Mouse (Mus musculus): ENCODE results near the gene Vdr.

The Vdr gene

GRCm38 (mm10) chr15:97844037-97845034 is 66.1 kb downstream of the Vdr start, which contains the start of gene Hdac7:
Gene Hdac7, minus strand, starts transcription at chr15:97844502.
- peak in 1 of 2 experiments; percentile 60 for DNase-seq

- DNase-seq, result no peak
Observed at GRCm38 (mm10) chr15:97843247-97843651, 67.2 kb downstream of the Vdr start.

GRCm38 (mm10) chr15:97842058-97842457 is 68.4 kb downstream of the Vdr start:
- DNase-seq, result no peak

GRCm38 (mm10) chr15:97841383-97841782 is 69.0 kb downstream of the Vdr start:
- no peak for DNase-seq

- peak in 1 of 2 experiments; percentile 44 for DNase-seq
Observed at GRCm38 (mm10) chr15:97840781-97841180, 69.6 kb downstream of the Vdr start.

- peak; percentile 92 to 94 for DNase-seq
Observed at GRCm38 (mm10) chr15:97839991-97840455, 70.4 kb downstream of the Vdr start.

- DNase-seq, result no peak
Observed at GRCm38 (mm10) chr15:97839473-97839872, 71.0 kb downstream of the Vdr start.

- DNase-seq, result no peak
Observed at GRCm38 (mm10) chr15:97839012-97839411, 71.4 kb downstream of the Vdr start.

GRCm38 (mm10) chr15:97838395-97838794 is 72.0 kb downstream of the Vdr start:
- DNase-seq, result no peak

GRCm38 (mm10) chr15:97837491-97838061 is 72.9 kb downstream of the Vdr start:
- DNase-seq, result peak in 1 of 2 experiments; percentile 46

GRCm38 (mm10) chr15:97836894-97837247 is 73.6 kb downstream of the Vdr start:
- no peak for DNase-seq

- no peak for DNase-seq
Observed at GRCm38 (mm10) chr15:97836153-97836893, 74.1 kb downstream of the Vdr start.

GRCm38 (mm10) chr15:97832764-97833479 is 77.5 kb downstream of the Vdr start:
- no peak for DNase-seq

GRCm38 (mm10) chr15:97831987-97832640 is 78.3 kb downstream of the Vdr start:
- DNase-seq, result peak; percentile 63 to 73

- peak; percentile 71 to 80 for DNase-seq
Observed at GRCm38 (mm10) chr15:97831242-97831986, 79.0 kb downstream of the Vdr start.

- peak; percentile 74 to 85 for DNase-seq
Observed at GRCm38 (mm10) chr15:97830788-97831241, 79.6 kb downstream of the Vdr start.

- peak in 1 of 2 experiments; percentile 30 for DNase-seq
Observed at GRCm38 (mm10) chr15:97830253-97830787, 80.1 kb downstream of the Vdr start.

GRCm38 (mm10) chr15:97829432-97829831 is 81.0 kb downstream of the Vdr start:
- no peak for DNase-seq

- DNase-seq, result peak; percentile 36 to 51
Observed at GRCm38 (mm10) chr15:97828901-97829338, 81.5 kb downstream of the Vdr start.

GRCm38 (mm10) chr15:97828221-97828842 is 82.1 kb downstream of the Vdr start:
- no peak for DNase-seq

All from kidney, postnatal 36 days (tissue).